Comparison of ENCODE assay signal across 31 mouse cellular contexts in the genomic region with DNA sequence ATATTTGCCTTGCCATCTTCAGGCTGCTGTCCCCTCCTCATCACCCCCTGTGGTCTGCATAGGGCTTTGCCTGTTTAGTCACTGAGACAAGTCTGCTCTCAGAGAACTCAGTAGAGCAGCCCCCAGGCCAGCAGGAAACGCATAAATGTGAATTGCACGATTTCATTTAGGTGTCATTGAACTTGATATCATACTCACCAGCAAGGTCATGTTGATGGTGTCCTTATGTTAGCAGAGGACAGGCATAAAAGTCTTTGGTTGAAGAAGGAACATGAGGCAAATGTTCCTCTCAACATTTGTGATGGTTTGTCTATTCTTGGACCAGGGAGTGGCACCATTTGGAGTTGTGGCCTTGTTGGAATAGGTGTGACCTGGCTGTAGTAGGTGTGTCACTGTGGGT. TPM values are rescaled to one million over a fixed set of nuclear protein-coding genes. Genes with fewer than 3 reads are reported as not detected.
"Had no signal": no experiment of that assay in that cellular context is flagged by ENCODE, and none has a peak within 500 bp of the region (broad histone marks: within the 10 kb centered on the region; RNA-seq: fewer than 3 reads in every experiment).

No protein-coding gene starts in this region.

- ATAC-seq: inflammation-experienced regulatory T-cells, adult 6 months; liver, postnatal 0 days had no signal

- DNase-seq: gastrocnemius, postnatal 14 days; gastrocnemius, postnatal 36 days; heart, adult 2 months; heart, postnatal 14 days; heart, postnatal 36 days; kidney, adult 11 months; kidney, adult 2 months; kidney, adult 9 months; kidney, postnatal 14 days; kidney, postnatal 36 days; layer of hippocampus, adult 9-11 months; layer of hippocampus, postnatal 36 days; liver; liver, embryonic 13.5 days; liver, postnatal 0 days had no signal

- H3K36me3 ChIP-seq: heart, embryonic 13.5 days; heart, embryonic 15.5 days; kidney, embryonic 15.5 days; limb, embryonic 10.5 days; limb, embryonic 12.5 days; liver, embryonic 13.5 days; liver, embryonic 15.5 days had no signal

- H3K4me3 ChIP-seq: heart, adult 2 months; heart, embryonic 13.5 days; heart, embryonic 15.5 days; hindbrain, embryonic 13.5 days; hindbrain, embryonic 15.5 days; kidney, embryonic 15.5 days; limb, embryonic 10.5 days; limb, embryonic 12.5 days; liver, embryonic 13.5 days; liver, embryonic 15.5 days had no signal

- H3K4me1 ChIP-seq: liver, embryonic 13.5 days; liver, embryonic 15.5 days had no signal

- H3K9me3 ChIP-seq: heart, embryonic 13.5 days; heart, embryonic 15.5 days; hindbrain, embryonic 13.5 days; hindbrain, embryonic 15.5 days; kidney, embryonic 15.5 days; limb, embryonic 10.5 days; liver, embryonic 13.5 days; liver, embryonic 15.5 days had no signal

- H3K4me2 ChIP-seq: heart, embryonic 11.5 days; heart, embryonic 13.5 days; heart, embryonic 15.5 days; hindbrain, embryonic 13.5 days; hindbrain, embryonic 15.5 days; kidney, embryonic 15.5 days; limb, embryonic 12.5 days; liver, embryonic 11.5 days; liver, embryonic 13.5 days; liver, embryonic 15.5 days had no signal

- H3K9ac ChIP-seq: heart, embryonic 13.5 days; heart, embryonic 15.5 days; hindbrain, embryonic 13.5 days; hindbrain, embryonic 15.5 days; kidney, embryonic 15.5 days; limb, embryonic 12.5 days; liver, embryonic 13.5 days; liver, embryonic 15.5 days; liver, postnatal 0 days had no signal

- H3K27ac ChIP-seq: heart, adult 2 months; heart, embryonic 13.5 days; heart, embryonic 15.5 days; hindbrain, embryonic 13.5 days; hindbrain, embryonic 15.5 days; kidney, embryonic 15.5 days; kidney, postnatal 0 days; limb, embryonic 10.5 days; limb, embryonic 12.5 days; liver, embryonic 13.5 days; liver, embryonic 15.5 days had no signal

RNA-seq across cellular contexts. Expression of a gene that starts 2.6 kb away (rescaled TPM):
- total RNA-seq: gastrocnemius, adult 18-20 months; gastrocnemius, adult 8-10 months; gastrocnemius, postnatal 14 days; gastrocnemius, postnatal 36 days; heart, adult 2 months; heart, postnatal 36 days; hematopoietic stem cell, adult 5-6 weeks had no signal
- polyA plus RNA-seq: heart, adult 2 months; heart, embryonic 11.5 days; heart, embryonic 13.5 days; heart, embryonic 15.5 days; heart, postnatal 0 days; kidney, embryonic 15.5 days; kidney, postnatal 0 days; limb, embryonic 10.5 days; limb, embryonic 12.5 days; liver, embryonic 11.5 days; liver, embryonic 13.5 days; liver, embryonic 15.5 days; liver, postnatal 0 days had no signal
